Mouse (Mus musculus): ENCODE results near the gene Camta2.

DNA sequence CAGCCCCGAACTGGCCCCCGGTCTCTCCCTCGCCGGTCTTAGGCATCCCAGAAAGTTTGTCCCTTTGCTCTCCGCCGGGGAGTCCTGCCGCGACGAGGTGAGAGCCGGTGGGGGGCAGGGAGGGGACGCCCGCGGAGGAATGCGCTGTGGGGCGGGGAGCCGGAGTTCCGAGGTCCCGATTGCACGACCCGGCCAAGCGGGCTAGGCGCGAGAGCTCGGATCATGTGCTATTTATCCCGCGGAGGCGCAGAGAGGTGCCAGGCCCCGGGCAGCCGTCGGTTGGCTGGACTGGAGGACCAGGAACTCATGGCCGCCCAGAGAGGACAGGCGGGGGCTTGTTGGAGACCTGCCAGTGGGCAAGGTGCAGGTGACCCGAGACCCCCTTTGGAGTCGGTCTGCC, 12.7 kb upstream of the Camta2 start:
- TF ChIP-seq CTCF (IDR thresholded peaks at IDR 0.05; ENCODE audit: low read depth, low read length) (no peak), GATA1 (IDR thresholded peaks at IDR 0.05; ENCODE audit: borderline replicate concordance, low read length) (no peak)
